Mouse (Mus musculus): ENCODE results near the gene Htr5b.

DNA sequence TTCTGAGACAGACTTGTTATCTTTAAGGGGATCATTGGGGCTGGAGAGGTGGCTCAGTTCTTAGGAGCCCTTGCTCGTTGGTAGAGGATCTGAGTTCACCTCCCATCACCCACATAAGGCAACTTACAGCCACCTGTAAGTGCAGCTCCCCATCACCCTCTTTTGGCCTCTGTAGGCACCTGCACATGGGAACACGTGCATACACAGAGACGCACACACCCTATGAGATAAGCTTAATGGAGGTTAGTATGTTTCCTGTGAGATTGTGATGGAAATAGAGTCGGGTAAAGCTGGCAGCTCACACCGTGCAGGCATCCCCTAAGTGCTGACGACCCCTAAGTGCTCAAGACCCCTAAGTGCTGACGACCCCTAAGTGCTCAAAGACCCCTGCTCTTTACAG is 3.2 kb upstream of the Htr5b start:
- TF ChIP-seq CTCF (IDR thresholded peaks at IDR 0.05; ENCODE audit: low read depth, low read length) (no peak), POLR2A (IDR thresholded peaks at IDR 0.05; ENCODE audit: borderline replicate concordance, low read depth, low read length) (no peak)
